Mouse (Mus musculus) neural tube, embryonic 12.5 days (tissue): ENCODE data around the gene Gm49384. TPM values are rescaled to one million over a fixed set of nuclear protein-coding genes. Genes with fewer than 3 reads are reported as not detected.

Source experiments
- ATAC-seq: fragments of 200-750 bp; cut with Nextera tagmentation; 2 replicates; pipeline ENCODE4 v1.8.0; 2017; ENCODE audit warnings: low read depth, mild to moderate bottlenecking, moderate TSS enrichment, moderate library complexity; ENCODE audit not compliant: low FRiP score
- H3K27ac ChIP-seq: fragments of 300-500 bp; sonication (generic); 2 replicates; pipeline ENCODE4 v1.5.1; 2016
- H3K27me3 ChIP-seq: fragments of 300-500 bp; sonication (generic); replicated peaks from 2 replicates; pipeline ENCODE4 v1.6.1; 2016; ENCODE audit warnings: mild to moderate bottlenecking
- H3K36me3 ChIP-seq: fragments of 300-500 bp; sonication (generic); 2 replicates; pipeline ENCODE4 v1.6.1; 2016; ENCODE audit warnings: mild to moderate bottlenecking
- H3K4me1 ChIP-seq: fragments of 300-500 bp; sonication (generic); 2 replicates; pipeline ENCODE4 v1.6.1; 2016
- H3K4me2 ChIP-seq: fragments of 300-500 bp; sonication (generic); replicated peaks from 2 replicates; pipeline ENCODE4 v1.6.1; 2016; ENCODE audit warnings: mild to moderate bottlenecking
- H3K4me3 ChIP-seq: fragments of 300-500 bp; sonication (generic); 2 replicates; pipeline ENCODE4 v1.5.1; 2016
- H3K9ac ChIP-seq: fragments of 300-500 bp; sonication (generic); 2 replicates; pipeline ENCODE4 v1.6.1; 2016; ENCODE audit warnings: mild to moderate bottlenecking
- H3K9me3 ChIP-seq: fragments of 300-500 bp; sonication (generic); 2 replicates; pipeline ENCODE4 v1.6.1; 2016; ENCODE audit warnings: mild to moderate bottlenecking
- WGBS: fragments of 180-500 bp; shearing (Covaris S2); methylation state at CpG from one replicate; pipeline ENCODE4 v1.1.7; 2016; 5-methylcytosine and 5-hydroxymethylcytosine counted together
- polyA plus RNA-seq: library from polyadenylated mRNA; unstranded; fragments of >200 nt; fragmentation: Nextera tagmentation; extraction: Ambion mirVana; gene quantifications from 2 replicates; pipeline ENCODE4 v1.2.1, GENCODE M21; 2016

Gm49384 gene
- polyA plus RNA-seq, 1 experiment from 2014 or later, result 21.0 TPM

DNA sequence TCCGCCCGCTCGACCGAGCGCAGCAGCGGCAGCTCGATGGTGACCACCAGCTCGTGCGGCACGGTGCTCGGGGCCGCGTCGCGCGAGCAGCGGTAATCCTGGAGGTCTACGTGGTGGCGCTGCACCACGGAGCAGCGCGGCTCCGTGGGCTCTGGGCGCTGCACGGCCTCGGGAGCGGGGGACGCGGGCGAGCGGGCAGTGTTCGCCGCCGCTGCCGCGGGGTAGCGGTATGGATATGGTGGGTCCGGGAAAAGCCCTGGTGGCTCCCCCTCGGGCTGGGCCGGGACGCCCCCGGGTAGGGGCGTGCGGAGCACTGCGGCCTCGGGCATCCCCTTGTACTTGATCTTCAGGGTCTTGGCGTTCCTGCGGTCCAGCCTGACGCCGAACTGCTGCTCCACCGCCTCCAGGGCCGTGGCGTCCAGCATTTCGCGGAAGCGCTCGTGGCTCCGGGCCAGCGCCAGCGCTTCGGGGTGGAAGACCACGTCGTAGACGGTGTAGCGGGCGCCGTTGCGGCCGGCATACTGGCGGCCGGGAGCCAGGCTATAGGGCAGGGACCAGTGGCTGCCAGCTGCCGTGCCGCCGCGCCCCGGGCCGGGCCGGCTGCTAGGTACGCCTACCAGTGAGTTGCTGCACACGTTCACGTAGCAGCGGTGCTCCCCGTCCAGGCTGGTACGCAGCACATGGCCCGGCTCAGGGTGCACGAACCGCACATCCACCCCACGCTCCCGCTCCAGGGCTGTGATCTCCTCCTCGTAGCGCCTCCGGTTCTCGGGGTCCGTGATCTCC lies 6.5 kb downstream of the Gm49384 start:
- peaks cover 24% of the 10 kb centered on the region for H3K4me1 ChIP-seq
- no peaks in the 10 kb centered on the region for H3K9me3 ChIP-seq
- peak overlapping the region; percentile 86 for H3K9ac ChIP-seq
- H3K4me2 ChIP-seq, result peak overlapping the region; percentile 97
- H3K36me3 ChIP-seq, result peaks cover 21% of the 10 kb centered on the region
- peak; percentile 78 for ATAC-seq
- peak overlapping the region; percentile 89 for H3K4me3 ChIP-seq
- H3K27me3 ChIP-seq, result no peaks in the 10 kb centered on the region
- H3K27ac ChIP-seq, result peak overlapping the region; percentile 81
- WGBS, result under 1% methylated on average over 93 of the region's 94 CpGs

DNA sequence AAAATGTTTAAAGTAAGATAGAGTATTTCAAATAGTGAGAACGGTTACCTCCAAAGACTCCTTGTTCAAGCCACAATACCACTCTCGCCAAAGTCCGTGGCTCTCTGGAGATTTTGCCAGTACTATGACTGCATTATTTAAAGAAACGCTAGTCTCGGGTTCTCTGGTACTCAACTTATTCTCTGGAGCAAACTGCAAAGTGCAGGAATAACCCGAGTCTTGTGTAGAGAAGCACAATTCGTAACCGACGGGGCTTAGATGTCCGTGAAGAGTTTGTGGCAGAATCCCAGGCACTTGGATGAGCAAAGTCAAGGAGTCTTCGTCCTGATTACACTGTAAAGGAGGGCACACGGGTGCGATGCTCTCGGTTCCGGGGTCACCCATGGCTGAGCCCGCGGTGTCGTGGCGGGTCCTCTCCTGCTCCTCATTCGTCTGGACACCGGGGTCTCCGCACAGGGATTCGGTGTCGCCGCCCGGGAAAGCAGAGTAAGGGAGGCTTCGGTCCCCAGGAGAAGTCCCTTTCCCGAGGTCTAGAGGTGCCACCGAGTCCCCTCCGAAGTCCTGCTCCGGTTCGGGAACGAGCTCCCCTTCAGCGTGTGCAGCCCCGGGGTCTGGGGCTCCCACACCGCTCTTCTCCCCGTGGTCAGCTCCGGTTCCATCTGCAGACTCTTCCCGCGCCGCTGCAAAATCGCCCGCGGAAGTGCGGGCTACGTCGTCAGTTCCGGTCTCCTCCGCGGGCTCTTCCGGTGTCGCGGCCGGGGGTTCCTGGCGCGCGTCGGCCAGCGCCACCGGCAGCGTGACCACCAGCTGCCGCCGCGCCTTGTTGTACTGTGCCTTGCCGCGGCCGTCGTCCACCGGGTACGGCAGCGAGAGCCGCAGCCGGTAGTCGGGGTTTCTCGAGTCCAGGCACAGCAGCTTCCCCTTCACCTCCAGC lies 7.4 kb downstream of the Gm49384 start, which contains the start of gene Gm49383:
TSS of gene Gm49383 (minus strand) at position 661 of the 934 bp plus-strand sequence.
- no peaks in the 10 kb centered on the region for H3K27me3 ChIP-seq
- peak; percentile 86 for ATAC-seq

DNA sequence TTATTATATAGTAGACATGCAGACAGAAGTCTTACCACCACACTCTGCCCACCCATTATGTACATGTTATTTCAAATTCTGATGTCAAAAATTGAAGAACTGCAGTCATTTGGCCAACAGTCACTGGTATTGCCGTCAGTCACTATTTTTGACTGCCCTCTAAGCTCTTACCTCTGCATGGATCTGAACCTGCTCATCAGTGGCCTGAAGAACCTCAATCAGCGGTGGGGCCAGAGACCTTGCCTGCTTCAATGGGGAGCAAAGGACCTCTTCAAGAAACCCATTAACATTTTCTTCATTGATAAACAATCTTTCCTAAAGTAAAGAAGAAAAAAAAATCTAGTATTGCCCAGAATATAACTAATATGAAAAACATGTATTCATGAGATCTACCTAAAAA lies 11.4 kb downstream of the Gm49384 start:
- H3K4me2 ChIP-seq, result no peak overlapping the region
- H3K36me3 ChIP-seq, result peaks cover 20% of the 10 kb centered on the region
- no peaks in the 10 kb centered on the region for H3K9me3 ChIP-seq
- WGBS, result 91% methylated on average over 2 of the region's 2 CpGs
- peaks cover 10% of the 10 kb centered on the region for H3K4me1 ChIP-seq
- ATAC-seq, result no peak
- no peak overlapping the region for H3K9ac ChIP-seq
- no peak overlapping the region for H3K27ac ChIP-seq
- no peaks in the 10 kb centered on the region for H3K27me3 ChIP-seq
- no peak overlapping the region for H3K4me3 ChIP-seq

More for the DNA sequence above, 7.4 kb downstream of the Gm49384 start, which contains the start of gene Gm49383:
- H3K36me3 ChIP-seq, result peaks cover 15% of the 10 kb centered on the region
- H3K4me3 ChIP-seq, result peak within 1 kb of the TSS; percentile 89
- H3K4me2 ChIP-seq, result peak within 1 kb of the TSS; percentile 97
- peak within 1 kb of the TSS; percentile 81 for H3K27ac ChIP-seq
- peaks cover 24% of the 10 kb centered on the region for H3K4me1 ChIP-seq
- peak within 1 kb of the TSS; percentile 86 for H3K9ac ChIP-seq
- WGBS, result under 1% methylated on average over 75 of the region's 75 CpGs
- H3K9me3 ChIP-seq, result no peaks in the 10 kb centered on the region

DNA sequence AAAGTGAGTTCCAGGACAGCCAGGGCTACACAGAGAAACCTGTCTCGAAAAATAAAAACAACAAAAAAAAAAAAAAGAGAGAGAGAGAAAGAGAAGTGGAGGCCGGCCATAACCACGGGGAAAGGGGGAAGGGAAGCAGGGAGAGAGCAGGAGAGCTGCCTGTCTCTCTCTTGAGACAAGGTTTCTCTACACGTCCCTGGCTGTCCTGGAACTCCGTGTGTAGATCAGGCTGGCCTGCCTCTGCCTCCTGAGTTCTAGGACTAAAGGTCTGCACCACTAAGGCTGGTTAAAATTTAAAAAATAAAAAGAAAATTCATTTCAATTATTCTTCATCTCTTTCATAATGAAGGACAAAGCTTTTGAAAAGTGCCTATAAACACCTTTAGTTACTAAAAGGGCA lies 12.7 kb downstream of the Gm49384 start:
- no peaks in the 10 kb centered on the region for H3K9me3 ChIP-seq
- ATAC-seq, result no peak
- no peak overlapping the region for H3K27ac ChIP-seq
- peaks cover 20% of the 10 kb centered on the region for H3K36me3 ChIP-seq
- H3K4me3 ChIP-seq, result no peak overlapping the region
- H3K4me1 ChIP-seq, result peaks cover 16% of the 10 kb centered on the region
- H3K4me2 ChIP-seq, result no peak overlapping the region
- WGBS, result 91% methylated on average over 5 of the region's 5 CpGs
- no peak overlapping the region for H3K9ac ChIP-seq
- H3K27me3 ChIP-seq, result no peaks in the 10 kb centered on the region

DNA sequence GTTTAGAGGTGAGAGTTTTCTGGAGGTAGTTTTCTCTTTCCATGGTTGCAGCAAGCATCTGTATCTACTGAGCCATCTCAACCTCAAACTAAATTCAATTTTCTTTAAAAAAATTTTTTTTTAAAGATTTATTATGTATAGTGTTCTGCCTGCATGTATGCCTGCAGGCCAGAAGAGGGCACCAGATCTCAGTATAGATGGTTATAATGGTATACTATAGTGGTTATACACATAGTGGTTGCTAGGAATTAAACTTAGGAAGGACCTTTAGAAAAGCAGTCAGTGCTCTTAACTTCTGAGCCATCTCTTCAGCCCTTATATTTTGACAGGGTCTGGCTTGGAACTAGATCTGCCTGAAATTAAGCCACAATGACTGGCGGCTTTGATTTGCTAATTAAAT lies 13.5 kb downstream of the Gm49384 start:
- no peaks in the 10 kb centered on the region for H3K9me3 ChIP-seq
- H3K4me2 ChIP-seq, result no peak overlapping the region
- ATAC-seq, result no peak
- H3K4me3 ChIP-seq, result no peak overlapping the region
- peaks cover 10% of the 10 kb centered on the region for H3K4me1 ChIP-seq
- H3K9ac ChIP-seq, result no peak overlapping the region
- WGBS, result 100% methylated on average over 1 of the region's 1 CpGs
- H3K27me3 ChIP-seq, result no peaks in the 10 kb centered on the region
- no peak overlapping the region for H3K27ac ChIP-seq
- H3K36me3 ChIP-seq, result peaks cover 20% of the 10 kb centered on the region

DNA sequence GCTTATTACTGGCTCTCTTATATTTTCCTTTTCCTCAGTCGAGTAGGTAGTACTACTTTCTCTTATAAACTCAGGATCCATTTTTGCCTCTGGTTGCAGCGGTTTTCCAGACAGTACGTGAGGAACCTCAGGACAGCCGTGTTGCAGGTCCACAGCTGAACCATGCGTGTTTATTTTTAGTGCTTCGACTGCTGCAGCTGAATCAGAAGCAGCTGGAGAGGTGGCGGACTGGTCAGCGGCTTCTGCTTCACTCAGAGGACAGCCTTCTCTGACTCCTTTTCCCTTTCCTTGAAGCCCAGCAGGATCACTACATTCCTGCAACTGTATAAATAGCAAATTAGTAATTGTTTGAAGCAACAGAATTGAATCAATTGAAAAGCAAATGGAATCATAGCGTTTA lies 14.0 kb downstream of the Gm49384 start:
- no peaks in the 10 kb centered on the region for H3K9me3 ChIP-seq
- no peak for ATAC-seq
- WGBS, result 91% methylated on average over 9 of the region's 9 CpGs
- no peak overlapping the region for H3K27ac ChIP-seq
- H3K4me2 ChIP-seq, result no peak overlapping the region
- H3K36me3 ChIP-seq, result peaks cover 20% of the 10 kb centered on the region
- peaks cover 14% of the 10 kb centered on the region for H3K4me1 ChIP-seq
- H3K4me3 ChIP-seq, result no peak overlapping the region
- H3K27me3 ChIP-seq, result no peaks in the 10 kb centered on the region
- H3K9ac ChIP-seq, result no peak overlapping the region

DNA sequence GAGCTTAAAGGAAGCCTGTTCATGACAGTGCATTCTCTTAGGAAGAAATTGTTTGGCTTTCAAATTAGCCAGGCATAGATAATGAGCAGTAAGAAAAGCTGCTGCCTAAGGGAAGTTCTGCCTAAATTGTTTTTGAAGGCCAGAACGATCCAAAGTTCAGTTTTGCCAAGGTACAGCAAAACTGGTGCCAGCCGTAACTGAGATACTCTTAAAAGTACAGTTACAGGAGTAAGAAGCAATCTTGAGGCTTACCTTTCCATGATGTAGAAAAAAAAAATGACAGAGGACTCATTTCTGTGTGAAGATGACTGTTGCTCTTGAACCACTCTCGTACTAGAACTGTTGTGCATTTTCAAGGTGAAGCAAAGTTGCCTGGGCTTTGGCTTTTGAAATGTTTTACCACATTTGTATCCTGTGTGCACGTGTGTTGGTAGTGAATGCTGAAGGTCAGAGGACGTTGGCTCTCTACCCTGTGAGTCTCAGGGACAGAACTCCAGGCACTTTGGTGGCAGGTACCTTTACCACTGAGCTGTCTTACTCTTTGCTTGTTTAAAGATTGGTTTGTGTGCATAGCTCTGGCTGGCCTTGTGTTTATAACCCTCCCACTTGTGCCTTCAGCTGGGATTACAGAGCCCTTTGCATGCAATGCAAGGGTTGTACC lies 17.1 kb downstream of the Gm49384 start:
- ATAC-seq, result no peak
- Histone ChIP-seq H3K27ac (no peak overlapping the region), H3K9ac (no peak overlapping the region), H3K36me3 (peaks cover 22% of the 10 kb centered on the region), H3K4me1 (peaks cover 22% of the 10 kb centered on the region), H3K27me3 (no peaks in the 10 kb centered on the region), H3K9me3 (no peaks in the 10 kb centered on the region), H3K4me3 (no peak overlapping the region), H3K4me2 (0 out of 2 replicates have a peak overlapping the region, but pooled peaks have one; percentile 0)
- 78% methylated on average over 5 of the region's 5 CpGs for WGBS

DNA sequence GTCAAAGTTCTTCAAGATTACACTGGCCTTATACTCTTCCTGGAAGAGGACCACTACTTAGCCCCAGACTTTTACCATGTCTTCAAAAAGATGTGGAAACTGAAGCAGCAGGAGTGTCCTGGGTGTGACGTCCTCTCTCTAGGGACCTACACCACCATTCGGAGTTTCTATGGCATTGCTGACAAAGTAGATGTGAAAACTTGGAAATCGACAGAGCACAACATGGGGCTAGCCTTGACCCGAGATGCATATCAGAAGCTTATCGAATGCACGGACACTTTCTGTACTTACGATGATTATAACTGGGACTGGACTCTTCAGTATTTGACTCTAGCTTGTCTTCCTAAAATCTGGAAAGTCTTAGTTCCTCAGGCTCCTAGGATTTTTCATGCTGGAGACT lies 18.7 kb downstream of the Gm49384 start:
- H3K27ac ChIP-seq, result no peak overlapping the region
- peak overlapping the region; percentile 96 for H3K4me2 ChIP-seq
- WGBS, result 78% methylated on average over 7 of the region's 7 CpGs
- H3K36me3 ChIP-seq, result peaks cover 26% of the 10 kb centered on the region
- no peaks in the 10 kb centered on the region for H3K27me3 ChIP-seq
- peak overlapping the region; percentile 86 for H3K4me3 ChIP-seq
- ATAC-seq, result no peak
- peaks cover 22% of the 10 kb centered on the region for H3K4me1 ChIP-seq
- 0 out of 2 replicates have a peak overlapping the region, but pooled peaks have one; percentile 95 for H3K9ac ChIP-seq
- no peaks in the 10 kb centered on the region for H3K9me3 ChIP-seq

DNA sequence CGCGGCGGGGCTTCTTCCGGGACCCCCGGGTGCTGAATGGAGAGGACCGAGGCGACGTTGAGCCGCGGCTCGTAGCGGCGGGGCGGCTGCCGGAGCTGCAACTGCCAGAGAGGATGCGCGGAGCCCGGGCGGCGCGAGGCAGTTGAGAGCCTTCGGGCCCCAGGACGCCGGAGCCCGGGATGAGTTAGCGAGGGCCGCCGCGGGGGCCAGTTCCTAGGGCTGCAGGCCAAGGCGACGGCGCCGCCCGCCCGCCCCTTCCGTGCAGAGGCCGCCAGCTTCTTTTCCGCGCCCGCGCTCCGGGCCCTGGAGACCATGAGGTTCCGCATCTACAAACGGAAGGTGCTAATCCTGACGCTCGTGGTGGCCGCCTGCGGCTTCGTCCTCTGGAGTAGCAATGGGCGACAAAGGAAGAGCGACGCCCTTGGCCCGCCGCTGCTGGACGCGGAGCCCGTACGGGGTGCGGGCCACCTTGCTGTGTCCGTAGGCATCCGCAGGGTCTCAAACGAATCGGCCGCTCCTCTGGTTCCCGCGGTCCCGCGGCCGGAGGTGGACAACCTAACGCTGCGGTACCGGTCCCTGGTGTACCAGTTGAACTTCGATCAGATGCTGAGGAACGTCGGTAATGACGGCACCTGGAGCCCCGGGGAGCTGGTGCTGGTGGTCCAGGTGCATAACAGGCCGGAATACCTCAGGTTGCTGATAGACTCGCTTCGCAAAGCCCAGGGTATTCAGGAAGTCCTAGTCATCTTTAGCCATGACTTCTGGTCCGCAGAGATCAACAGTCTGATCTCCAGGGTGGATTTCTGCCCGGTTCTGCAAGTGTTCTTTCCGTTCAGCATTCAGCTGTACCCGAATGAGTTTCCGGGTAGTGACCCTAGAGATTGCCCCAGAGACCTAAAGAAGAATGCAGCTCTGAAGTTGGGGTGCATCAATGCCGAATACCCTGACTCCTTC lies 19.4 kb downstream of the Gm49384 start:
- Histone ChIP-seq H3K27me3 (no peaks in the 10 kb centered on the region), H3K4me2 (peak overlapping the region; percentile 96), H3K4me3 (peak overlapping the region; percentile 86), H3K9ac (peak overlapping the region; percentile 95), H3K27ac (peak overlapping the region; percentile 75; the same call in 1 of the 2 replicates), H3K9me3 (no peaks in the 10 kb centered on the region), H3K4me1 (peaks cover 22% of the 10 kb centered on the region), H3K36me3 (peaks cover 20% of the 10 kb centered on the region)
- 2% methylated on average over 81 of the region's 86 CpGs for WGBS
- peak; percentile 71 for ATAC-seq

DNA sequence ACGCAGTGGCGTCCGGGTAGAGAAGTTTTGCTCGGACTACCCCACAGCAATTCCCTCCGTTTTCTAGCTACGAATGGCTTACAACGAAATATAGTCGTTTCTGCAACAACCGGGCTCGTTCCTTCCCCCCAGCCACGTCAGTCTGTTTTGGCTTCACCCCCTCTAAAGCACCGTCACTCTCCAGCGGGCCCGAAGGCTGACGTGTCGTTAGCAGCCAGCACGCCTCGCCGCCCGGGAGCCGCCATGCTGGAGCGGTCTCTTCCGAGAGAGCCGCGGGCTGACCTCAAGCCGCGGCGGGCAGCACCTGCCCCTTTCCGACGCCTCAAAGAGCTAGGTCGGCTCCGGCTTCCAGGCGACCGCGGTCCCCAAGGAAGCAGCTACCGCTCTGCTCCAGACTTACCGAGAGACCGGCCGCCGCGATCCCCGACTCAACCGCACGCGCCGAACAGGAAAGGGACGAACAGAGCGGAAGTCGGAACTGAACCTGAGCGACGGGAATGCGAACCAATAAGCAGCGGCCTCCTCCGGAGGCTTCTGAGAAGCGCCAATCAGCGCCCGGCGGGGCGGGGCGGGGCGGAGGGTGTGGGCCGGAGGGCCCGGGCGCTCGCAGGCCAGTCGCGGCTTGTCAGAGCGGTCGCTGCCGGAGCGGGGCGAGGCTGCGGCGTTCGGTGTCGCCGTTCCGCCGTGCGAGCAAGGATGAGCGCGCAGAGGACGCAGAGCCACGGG lies 20.3 kb downstream of the Gm49384 start, which contains the start of the genes Rpl36al and Mgat2:
TSS of gene Rpl36al (minus strand) at position 501 of the 726 bp plus-strand sequence.
TSS of gene Mgat2 (plus strand) at position 575 of the 726 bp plus-strand sequence.
- no peaks in the 10 kb centered on the region for H3K9me3 ChIP-seq
- peaks cover 18% of the 10 kb centered on the region for H3K36me3 ChIP-seq
- H3K27ac ChIP-seq, result peak within 1 kb of the TSS; percentile 75; the same call in 1 of the 2 replicates
- peak; percentile 99 for ATAC-seq
- no peaks in the 10 kb centered on the region for H3K27me3 ChIP-seq
- H3K4me1 ChIP-seq, result peaks cover 22% of the 10 kb centered on the region
- H3K4me3 ChIP-seq, result peak within 1 kb of the TSS; percentile 86
- under 1% methylated on average over 84 of the region's 84 CpGs for whole genome bisulfite sequencing
- H3K9ac ChIP-seq, result peak within 1 kb of the TSS; percentile 95
- peak within 1 kb of the TSS; percentile 96 for H3K4me2 ChIP-seq
